Mouse (Mus musculus): ENCODE measurements at regions not wholly inside any gene's neighbourhood (a gene's known extent, or its start where the extent isn't known, plus 50 kb on each side); places are given as distances from the start of the nearest gene placed in this dataset.

DNA sequence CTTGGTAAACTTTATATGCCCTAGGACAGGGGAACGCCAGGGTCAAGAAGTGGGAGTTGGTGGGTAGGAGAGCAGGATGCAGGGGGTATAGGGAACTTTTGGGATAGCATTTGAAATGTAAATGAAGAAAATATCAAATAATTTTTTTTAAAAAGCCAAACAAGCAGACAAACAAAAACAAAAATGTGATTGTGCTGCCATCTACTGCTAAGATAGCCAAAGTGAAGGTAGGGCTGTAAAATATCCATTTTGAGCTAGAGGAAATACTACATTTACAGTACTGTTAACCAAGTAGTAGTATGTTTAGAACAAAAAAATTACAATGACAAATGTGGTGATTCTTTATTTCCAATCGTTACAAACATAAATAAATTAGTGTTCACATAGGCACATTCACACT lies 1213.6 kb downstream of the Rpia start:
- H3K9ac ChIP-seq, result no peak overlapping the region
- H3K4me2 ChIP-seq (ENCODE audit: low read depth), result no peak overlapping the region
- DNase-seq (no peak), ATAC-seq (no peak)
- no peaks in the 10 kb centered on the region for H3K27me3 ChIP-seq (ENCODE audit: insufficient read depth, low read length)
- 0 out of 2 replicates have a peak, but pooled peaks have one; percentile 10 for TF ChIP-seq CTCF (IDR thresholded peaks at IDR 0.05; ENCODE audit: low read depth)
- H3K4me3 ChIP-seq (ENCODE audit: low read depth, low read length), result no peak overlapping the region
- H3K9me3 ChIP-seq (ENCODE audit: low read length), result no peaks in the 10 kb centered on the region
- no peaks in the 10 kb centered on the region for H3K36me3 ChIP-seq (ENCODE audit: insufficient read depth)
- 81% methylated on average over 2 of the region's 2 CpGs for WGBS
- H3K4me1 ChIP-seq (ENCODE audit: insufficient read depth), result no peaks in the 10 kb centered on the region
- H3K27ac ChIP-seq (ENCODE audit: low read depth, low read length), result no peak overlapping the region

Data from forebrain, postnatal 0 days (tissue).